Mouse (Mus musculus): ENCODE results near the gene Rnf148. TPM values are rescaled to one million over a fixed set of nuclear protein-coding genes. Genes with fewer than 3 reads are reported as not detected.

Gene Rnf148
- polyA plus RNA-seq (2012; ENCODE audit: insufficient read depth, insufficient read length, missing spikeins) = not detected in 2 replicates

DNA sequence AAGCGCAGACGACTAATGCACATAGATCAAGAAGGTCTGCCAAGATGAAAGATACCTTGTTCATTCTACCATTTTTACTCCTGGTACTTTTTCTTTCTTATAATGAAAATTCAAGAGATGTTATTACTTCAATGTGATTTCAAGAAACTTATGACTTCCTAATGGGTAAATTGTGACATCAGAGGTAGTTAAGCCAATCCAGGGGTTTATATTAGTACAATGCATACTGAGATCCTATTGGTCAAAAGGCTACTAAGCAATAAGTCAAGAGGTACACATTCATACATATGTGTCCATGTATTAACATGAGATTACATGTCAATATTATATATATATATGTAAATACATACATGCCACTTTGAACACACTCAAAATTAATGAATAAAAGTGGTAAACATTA lies at the start of gene Rnf148:
Gene Rnf148, minus strand, starts transcription at position 101 of the 400 bp plus-strand sequence.
- Histone ChIP-seq H3K4me1 (ENCODE audit: control insufficient read depth, insufficient read depth, low read length) (no peaks in the 10 kb centered on the region), H3K27ac (ENCODE audit: insufficient read depth, low read depth, low read length) (no peak within 1 kb of the TSS), H3K4me3 (ENCODE audit: insufficient read depth, low read length) (no peak within 1 kb of the TSS)
- TF ChIP-seq CTCF (IDR thresholded peaks at IDR 0.05; ENCODE audit: low read depth, low read length) = no peak
- no peak for TF ChIP-seq POLR2A (IDR thresholded peaks at IDR 0.05; ENCODE audit: borderline replicate concordance, low read depth, low read length)

DNA sequence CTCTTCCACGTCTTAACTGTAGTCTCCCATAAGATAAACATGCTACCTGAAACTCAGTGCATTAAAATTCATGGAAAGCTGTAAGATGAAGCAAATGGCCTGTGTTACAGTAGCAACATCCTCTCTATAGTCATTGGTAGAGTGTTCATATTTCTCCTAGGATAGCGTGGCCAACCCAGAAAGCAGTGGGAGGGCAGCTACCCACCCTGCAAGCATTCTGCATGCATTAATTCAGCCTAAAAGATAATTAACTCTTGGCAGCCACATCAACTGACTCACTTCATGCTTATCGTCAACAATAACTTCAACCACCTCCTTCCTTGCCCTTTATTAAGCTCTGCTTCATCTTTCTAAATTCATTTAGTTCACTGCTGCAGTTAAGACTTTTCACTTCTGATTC lies 45.9 kb upstream of the Rnf148 start:
- Histone ChIP-seq H3K27ac (ENCODE audit: insufficient read depth, low read depth, low read length) (no peak overlapping the region), H3K4me3 (ENCODE audit: insufficient read depth, low read length) (no peak overlapping the region), H3K4me1 (ENCODE audit: control insufficient read depth, insufficient read depth, low read length) (no peaks in the 10 kb centered on the region)
- TF ChIP-seq CTCF (IDR thresholded peaks at IDR 0.05; ENCODE audit: low read depth, low read length) (no peak), POLR2A (IDR thresholded peaks at IDR 0.05; ENCODE audit: borderline replicate concordance, low read depth, low read length) (no peak)

DNA sequence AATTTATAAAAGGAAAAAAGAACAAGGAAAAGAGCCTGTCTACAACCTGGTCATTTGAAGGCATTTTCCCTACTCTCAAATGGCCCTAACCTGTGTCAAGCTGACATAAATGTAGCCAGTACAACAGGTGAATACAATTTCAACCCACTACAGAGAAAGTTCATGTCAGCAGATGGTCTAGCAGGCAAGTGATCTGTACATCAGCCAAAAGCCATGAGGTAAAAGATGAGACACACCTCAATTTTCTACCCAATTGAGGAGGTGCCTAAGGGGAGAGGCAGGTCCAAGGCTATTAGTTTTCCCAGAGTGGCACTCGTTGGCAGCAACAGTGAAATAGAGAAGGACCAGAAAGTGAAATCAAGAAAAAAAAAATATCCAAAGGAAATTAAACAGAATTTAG lies 23.2 kb upstream of the Rnf148 start:
- TF ChIP-seq POLR2A (IDR thresholded peaks at IDR 0.05; ENCODE audit: borderline replicate concordance, low read depth, low read length) (no peak), CTCF (IDR thresholded peaks at IDR 0.05; ENCODE audit: low read depth, low read length) (no peak)
- no peak overlapping the region for H3K27ac ChIP-seq (ENCODE audit: insufficient read depth, low read depth, low read length)
- H3K4me1 ChIP-seq (ENCODE audit: control insufficient read depth, insufficient read depth, low read length) = no peaks in the 10 kb centered on the region
- H3K4me3 ChIP-seq (ENCODE audit: insufficient read depth, low read length) = no peak overlapping the region

DNA sequence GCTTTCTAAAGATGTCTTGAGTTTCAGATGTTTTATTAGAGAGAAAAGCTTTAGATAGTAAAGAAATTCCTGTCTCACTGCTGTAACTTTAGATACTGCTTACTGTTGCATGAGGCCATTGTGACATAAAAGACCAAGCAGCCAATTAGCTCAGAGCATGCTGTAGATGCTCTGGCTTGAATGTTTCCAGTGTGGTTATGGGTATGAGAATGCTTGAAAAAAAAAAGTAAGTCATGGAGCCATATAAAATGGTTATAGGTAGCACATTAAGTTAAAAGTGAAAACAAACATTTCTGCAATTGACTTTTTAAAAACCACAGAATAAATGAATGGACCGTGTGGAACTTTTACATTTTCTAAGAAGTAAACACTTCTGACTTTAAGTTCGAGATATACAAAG lies 4.7 kb downstream of the Rnf148 start, which contains the start of gene Rnf133:
Gene Rnf133, minus strand, starts transcription at position 101 of the 400 bp plus-strand sequence.
- no peaks in the 10 kb centered on the region for H3K4me1 ChIP-seq (ENCODE audit: control insufficient read depth, insufficient read depth, low read length)
- no peak within 1 kb of the TSS for H3K4me3 ChIP-seq (ENCODE audit: insufficient read depth, low read length)
- TF ChIP-seq CTCF (IDR thresholded peaks at IDR 0.05; ENCODE audit: low read depth, low read length) (no peak), POLR2A (IDR thresholded peaks at IDR 0.05; ENCODE audit: borderline replicate concordance, low read depth, low read length) (no peak)
- no peak within 1 kb of the TSS for H3K27ac ChIP-seq (ENCODE audit: insufficient read depth, low read depth, low read length)

GRCm38 (mm10) chr6:23648732-23649131 lies 6.2 kb downstream of the Rnf148 start:
- H3K4me1 ChIP-seq (ENCODE audit: control insufficient read depth, insufficient read depth, low read length) = no peaks in the 10 kb centered on the region
- no peak overlapping the region for H3K27ac ChIP-seq (ENCODE audit: insufficient read depth, low read depth, low read length)
- no peak overlapping the region for H3K4me3 ChIP-seq (ENCODE audit: insufficient read depth, low read length)
- TF ChIP-seq POLR2A (IDR thresholded peaks at IDR 0.05; ENCODE audit: borderline replicate concordance, low read depth, low read length) (no peak), CTCF (IDR thresholded peaks at IDR 0.05; ENCODE audit: low read depth, low read length) (no peak)

DNA sequence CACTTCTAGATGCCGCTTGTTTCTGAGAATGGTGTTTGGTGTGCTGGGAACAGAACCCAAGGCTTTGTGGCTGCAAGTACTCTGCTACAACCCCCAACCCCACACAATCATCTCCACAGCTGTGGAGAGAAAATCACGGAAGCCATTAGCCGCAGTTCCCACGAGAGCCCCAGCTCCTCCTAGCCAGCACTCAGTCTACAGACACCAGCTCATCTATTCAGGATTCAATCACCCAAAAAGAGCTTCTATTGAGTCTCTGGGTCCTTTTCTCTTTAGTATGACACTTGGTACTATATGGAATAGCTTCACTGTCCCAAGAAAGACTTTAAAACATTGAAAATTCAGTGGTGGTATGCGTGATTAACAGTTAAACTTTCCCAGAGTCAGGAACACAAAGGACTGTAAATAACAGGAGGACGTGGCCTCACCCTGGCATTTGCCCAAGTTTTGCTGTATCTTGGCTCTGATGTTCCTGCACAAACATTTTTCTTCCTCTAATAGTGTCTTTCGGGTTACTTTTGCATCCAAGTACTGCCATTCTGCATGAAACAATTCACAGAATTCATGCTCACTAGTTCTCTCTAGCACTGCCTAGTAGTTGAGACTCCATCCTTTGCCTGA lies 7.2 kb downstream of the Rnf148 start:
- H3K4me1 ChIP-seq (ENCODE audit: control insufficient read depth, insufficient read depth, low read length) = no peaks in the 10 kb centered on the region
- H3K27ac ChIP-seq (ENCODE audit: insufficient read depth, low read depth, low read length) = no peak overlapping the region
- no peak overlapping the region for H3K4me3 ChIP-seq (ENCODE audit: insufficient read depth, low read length)
- TF ChIP-seq CTCF (IDR thresholded peaks at IDR 0.05; ENCODE audit: low read depth, low read length) (no peak), POLR2A (IDR thresholded peaks at IDR 0.05; ENCODE audit: borderline replicate concordance, low read depth, low read length) (no peak)

GRCm38 (mm10) chr6:23637081-23637480 lies 17.9 kb downstream of the Rnf148 start:
- Histone ChIP-seq H3K27ac (ENCODE audit: insufficient read depth, low read depth, low read length) (no peak overlapping the region), H3K4me3 (ENCODE audit: insufficient read depth, low read length) (no peak overlapping the region), H3K4me1 (ENCODE audit: control insufficient read depth, insufficient read depth, low read length) (no peaks in the 10 kb centered on the region)
- TF ChIP-seq POLR2A (IDR thresholded peaks at IDR 0.05; ENCODE audit: borderline replicate concordance, low read depth, low read length) (no peak), CTCF (IDR thresholded peaks at IDR 0.05; ENCODE audit: low read depth, low read length) (no peak)

DNA sequence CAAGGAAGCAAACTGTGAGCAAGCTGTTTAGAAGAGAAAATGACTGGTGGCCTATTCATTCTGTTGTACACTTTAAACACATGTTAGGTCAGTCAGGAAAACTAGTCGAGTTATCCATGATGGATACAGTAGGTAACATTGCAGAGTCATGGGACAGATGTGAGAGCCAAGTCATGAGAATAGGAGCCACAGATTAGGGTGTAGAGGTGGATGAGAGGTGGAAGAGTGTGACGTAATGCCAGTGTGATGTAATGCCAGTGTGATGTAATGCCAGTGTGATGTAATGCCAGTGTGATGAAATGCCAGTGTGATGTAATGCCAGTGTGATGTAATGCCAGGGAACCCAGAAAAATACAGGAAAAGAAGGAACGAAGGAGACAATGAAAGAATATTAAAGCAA lies 19.7 kb downstream of the Rnf148 start:
- no peak for TF ChIP-seq POLR2A (IDR thresholded peaks at IDR 0.05; ENCODE audit: borderline replicate concordance, low read depth, low read length)
- TF ChIP-seq CTCF (IDR thresholded peaks at IDR 0.05; ENCODE audit: low read depth, low read length) = no peak

GRCm38 (mm10) chr6:23634016-23634415 lies 20.9 kb downstream of the Rnf148 start:
- TF ChIP-seq CTCF (IDR thresholded peaks at IDR 0.05; ENCODE audit: low read depth, low read length) (no peak), POLR2A (IDR thresholded peaks at IDR 0.05; ENCODE audit: borderline replicate concordance, low read depth, low read length) (no peak)
- no peaks in the 10 kb centered on the region for H3K4me1 ChIP-seq (ENCODE audit: control insufficient read depth, insufficient read depth, low read length)
- H3K27ac ChIP-seq (ENCODE audit: insufficient read depth, low read depth, low read length) = no peak overlapping the region
- H3K4me3 ChIP-seq (ENCODE audit: insufficient read depth, low read length) = no peak overlapping the region

More for the DNA sequence above, 19.7 kb downstream of the Rnf148 start:
- Histone ChIP-seq H3K4me3 (ENCODE audit: insufficient read depth, low read length) (no peak overlapping the region), H3K27ac (ENCODE audit: insufficient read depth, low read depth, low read length) (no peak overlapping the region), H3K4me1 (ENCODE audit: control insufficient read depth, insufficient read depth, low read length) (no peaks in the 10 kb centered on the region)

DNA sequence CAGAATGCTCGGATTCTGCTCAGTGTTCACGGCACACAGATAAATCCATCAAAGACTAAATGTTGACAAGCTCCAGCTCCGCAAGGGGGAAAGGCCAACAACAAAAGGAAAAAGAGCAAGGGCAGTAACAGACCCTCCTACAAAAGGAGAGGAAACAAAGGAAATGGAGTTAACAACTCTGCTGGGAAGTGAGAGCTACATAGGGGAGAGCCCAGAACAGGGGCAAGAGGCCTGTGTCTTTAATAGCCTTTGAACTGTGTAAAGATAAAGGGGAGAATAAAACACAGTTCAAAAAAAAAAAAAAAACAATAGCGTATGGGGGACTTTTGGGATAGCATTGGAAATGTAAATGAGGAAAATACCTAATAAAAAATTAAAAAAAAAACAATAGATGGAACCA lies 24.5 kb downstream of the Rnf148 start:
- H3K4me3 ChIP-seq (ENCODE audit: insufficient read depth, low read length) = no peak overlapping the region
- no peak overlapping the region for H3K27ac ChIP-seq (ENCODE audit: insufficient read depth, low read depth, low read length)
- TF ChIP-seq CTCF (IDR thresholded peaks at IDR 0.05; ENCODE audit: low read depth, low read length) (no peak), POLR2A (IDR thresholded peaks at IDR 0.05; ENCODE audit: borderline replicate concordance, low read depth, low read length) (no peak)
- H3K4me1 ChIP-seq (ENCODE audit: control insufficient read depth, insufficient read depth, low read length) = no peaks in the 10 kb centered on the region

Other genes with a start within 250 kb of the Rnf148 start
- gene Rnf133, start 4.8 kb downstream of the Rnf148 start, polyA plus RNA-seq (2012; ENCODE audit: insufficient read depth, insufficient read length, missing spikeins) = not detected in 2 replicates
- not detected in 2 replicates for gene Cadps2, start 184.3 kb upstream of the Rnf148 start, polyA plus RNA-seq (2012; ENCODE audit: insufficient read depth, insufficient read length, missing spikeins)

Measured in bone marrow macrophage, adult 2 months (primary cell).